Mouse (Mus musculus) spleen, postnatal 36 days (tissue): ENCODE results near the gene Fam228a.
"Not testable (repeated sequence)": the region's sequence is repeated elsewhere in the genome, so short reads cannot be mapped to it uniquely, and the experiment has no call there.

Experiments
- DNase-seq, 2 experiments: peaks; one replicate each; pipeline ENCODE4 v3.0.0; 2022; ENCODE audit warnings: low spot score in 2 of 2, mixed read lengths in 1 of 2

Fam228a gene

DNA sequence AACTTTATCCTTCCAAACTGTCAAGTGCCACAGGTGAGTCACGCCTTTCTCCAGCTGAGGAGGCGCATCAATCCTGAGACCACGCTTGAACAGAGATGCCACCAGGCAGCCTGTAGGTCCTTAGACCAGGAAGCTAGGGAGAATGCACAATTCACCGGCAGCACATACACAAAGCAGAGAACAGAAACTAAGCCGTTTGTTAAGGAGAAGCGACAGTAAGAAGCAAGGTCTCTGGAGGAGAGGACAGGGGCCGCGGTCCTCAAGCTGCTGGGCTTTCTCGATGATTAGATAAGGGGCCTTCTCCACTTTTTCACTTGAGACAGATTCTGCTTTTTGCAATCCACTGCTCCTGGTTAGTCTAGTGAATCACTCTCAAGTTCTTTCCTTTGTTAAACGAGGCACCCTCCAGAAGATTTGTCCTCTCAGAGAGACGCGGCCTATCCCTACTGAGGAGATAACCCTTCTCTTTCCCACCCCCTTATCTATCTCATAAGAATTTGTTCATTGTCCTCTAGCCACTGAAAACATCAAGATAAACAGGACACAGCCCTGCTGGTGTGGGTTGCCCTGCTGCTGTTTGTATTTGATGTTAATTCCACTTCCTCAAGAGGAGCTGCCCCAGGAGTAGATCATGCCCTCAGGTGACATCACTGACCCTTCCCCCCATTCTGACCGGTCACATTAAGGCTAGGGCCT lies 19.0 kb downstream of the Fam228a start:
- no peak for DNase-seq

- DNase-seq, result peak; percentile 50
Measured at GRCm38 (mm10) chr12:4717417-4717816, 20.8 kb downstream of the Fam228a start.

- DNase-seq, result no peak
Measured at GRCm38 (mm10) chr12:4715606-4716005, 22.6 kb downstream of the Fam228a start.

DNA sequence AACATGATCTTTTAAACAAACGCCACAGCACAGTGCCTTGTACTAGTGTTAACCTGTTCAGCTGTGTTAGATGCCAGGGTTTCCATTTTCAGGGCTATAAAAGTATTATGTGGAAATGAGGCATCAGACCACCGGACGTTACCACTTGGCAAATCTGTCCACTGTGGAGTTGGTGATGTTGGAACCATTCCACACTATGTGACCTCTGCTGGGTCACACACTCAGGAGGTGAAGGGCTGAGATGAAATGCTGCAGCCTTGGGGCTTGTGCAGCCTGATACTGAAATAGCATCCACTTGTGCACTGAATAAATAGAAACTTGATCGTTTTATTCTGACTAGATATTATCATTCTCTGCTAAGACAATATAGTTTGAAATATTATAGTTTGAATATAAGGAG lies 24.9 kb downstream of the Fam228a start:
- DNase-seq, result no peak

- DNase-seq, result no peak
Measured at GRCm38 (mm10) chr12:4709926-4710325, 28.3 kb downstream of the Fam228a start.

- no peak for DNase-seq
Measured at GRCm38 (mm10) chr12:4708881-4709604, 29.2 kb downstream of the Fam228a start.

DNA sequence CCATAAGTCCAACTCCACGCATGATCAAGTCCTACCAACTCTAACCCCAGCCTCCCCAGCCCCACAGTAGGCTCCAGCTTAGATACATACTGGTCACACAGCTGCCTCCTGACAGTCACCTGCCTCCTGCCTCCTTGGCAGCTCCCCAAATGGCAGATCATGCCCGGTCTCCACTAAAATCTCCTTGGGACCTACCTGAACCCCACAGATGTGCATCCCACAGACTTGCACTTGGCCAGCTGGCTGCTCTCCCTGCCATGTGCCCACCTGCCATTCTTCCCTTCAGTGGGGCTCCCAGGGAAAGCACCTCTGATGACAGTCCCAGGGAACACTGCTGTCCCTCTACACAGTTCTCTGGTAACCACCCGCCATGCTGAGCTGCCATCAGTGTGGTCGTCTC lies 29.9 kb downstream of the Fam228a start:
- DNase-seq, result no peak

GRCm38 (mm10) chr12:4707488-4708017 lies 30.7 kb downstream of the Fam228a start:
- no peak for DNase-seq

DNA sequence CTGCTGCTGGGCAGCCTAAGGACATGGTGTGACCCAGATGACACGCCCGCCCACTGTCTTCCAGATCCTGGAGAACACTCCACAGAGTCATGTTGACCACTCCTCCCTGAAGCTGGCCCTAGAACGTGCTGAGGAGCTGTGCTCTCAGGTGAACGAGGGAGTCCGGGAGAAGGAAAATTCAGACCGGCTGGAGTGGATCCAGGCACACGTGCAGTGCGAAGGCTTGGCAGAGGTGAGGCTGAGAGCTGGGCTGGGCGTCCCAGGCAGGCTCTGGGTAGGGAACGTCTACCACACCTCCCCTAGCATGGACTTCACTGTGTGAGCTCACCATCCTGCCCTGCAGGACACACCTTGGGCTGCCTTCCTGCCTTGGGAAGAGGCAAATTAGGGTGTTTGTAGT lies 31.3 kb downstream of the Fam228a start:
- DNase-seq, result no peak

- no peak for DNase-seq
Measured at GRCm38 (mm10) chr12:4706175-4706574, 32.1 kb downstream of the Fam228a start.

GRCm38 (mm10) chr12:4705626-4706025 lies 32.6 kb downstream of the Fam228a start:
- not testable (repeated sequence) for DNase-seq

DNA sequence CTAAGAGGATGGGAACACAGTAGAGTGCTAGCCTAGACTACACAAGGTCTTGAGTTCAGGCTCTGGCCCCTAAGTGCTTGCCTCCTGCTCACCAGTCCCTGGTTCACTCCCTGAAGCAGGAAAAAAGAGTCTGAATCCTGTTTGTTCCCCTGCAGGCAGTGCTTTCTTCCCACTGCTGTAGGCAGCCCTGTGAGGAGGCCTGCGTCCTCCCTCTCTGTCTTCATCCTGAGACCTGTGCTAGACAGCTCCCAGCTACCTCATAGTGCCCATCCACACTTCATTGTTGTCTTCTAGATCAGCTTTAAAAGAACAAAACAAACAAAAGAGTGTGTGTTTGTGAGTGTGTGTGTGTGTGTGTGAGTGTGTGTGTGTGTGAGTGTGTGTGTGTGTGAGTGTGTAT lies 43.7 kb downstream of the Fam228a start:
- no peak for DNase-seq

- no peak for DNase-seq
Measured at GRCm38 (mm10) chr12:4691193-4691592, 47.0 kb downstream of the Fam228a start.

DNA sequence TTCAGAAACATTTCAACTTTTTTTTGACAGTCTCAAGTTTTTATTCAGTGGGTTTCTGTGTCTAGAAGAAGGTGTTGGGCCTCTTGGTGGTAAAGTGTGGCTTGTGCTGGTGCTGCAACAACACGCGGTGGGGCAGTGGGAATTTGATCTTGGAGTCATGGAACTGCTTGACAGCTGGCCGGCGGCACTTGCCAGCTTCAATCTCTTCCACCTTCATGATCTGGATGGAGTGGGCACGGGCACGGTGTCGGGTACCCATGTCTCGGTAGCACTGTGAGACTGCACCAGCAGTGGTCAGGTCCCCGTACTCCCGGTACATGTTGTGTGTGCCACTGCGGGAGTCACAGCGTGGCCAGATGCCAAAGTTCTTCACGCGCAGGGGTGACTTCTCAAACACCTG lies 48.9 kb downstream of the Fam228a start:
- no peak for DNase-seq

GRCm38 (mm10) chr12:4688386-4688785 lies 49.8 kb downstream of the Fam228a start:
- no peak for DNase-seq

DNA sequence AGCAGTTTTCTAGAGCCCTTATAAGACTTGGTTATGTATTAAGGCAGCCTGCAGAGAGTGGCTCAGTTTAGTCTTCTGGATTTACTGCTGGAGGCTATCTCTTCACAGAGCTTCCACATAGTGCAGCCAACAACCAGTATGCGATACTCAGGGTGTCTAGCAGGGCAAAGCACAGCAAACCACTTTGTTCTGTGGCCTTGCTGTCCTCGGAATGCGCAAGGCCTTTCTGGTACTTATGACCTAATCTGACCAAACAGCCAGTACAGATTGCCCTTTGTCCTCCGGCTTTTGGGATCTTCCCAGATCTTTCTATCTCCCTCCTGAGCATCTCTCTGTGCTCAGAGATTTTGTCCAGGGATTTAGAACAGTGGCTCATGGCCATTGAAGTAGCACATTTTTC lies 52.8 kb downstream of the Fam228a start:
- DNase-seq, result no peak

DNA sequence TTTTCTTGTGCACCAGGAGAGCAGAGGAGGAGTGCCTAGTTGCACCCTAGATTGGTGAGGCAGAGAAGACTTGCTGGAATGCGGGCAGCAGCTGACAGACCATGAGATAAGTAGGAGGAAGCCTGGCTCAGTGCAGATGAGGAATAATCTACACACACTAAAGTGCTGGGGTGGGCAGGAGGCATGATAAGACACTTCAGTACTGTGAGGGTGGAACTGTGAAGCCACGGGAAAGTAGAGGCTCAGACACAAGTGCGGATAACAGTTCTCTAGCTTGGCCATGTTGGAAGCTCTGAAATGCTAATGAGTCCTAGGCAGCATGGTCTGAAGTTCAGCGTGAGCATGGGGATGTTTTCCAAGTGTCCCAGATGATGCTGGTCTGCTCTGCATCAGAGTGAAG lies 58.3 kb downstream of the Fam228a start:
- peak; percentile 35 to 53 for DNase-seq

GRCm38 (mm10) chr12:4676336-4676735 lies 61.9 kb downstream of the Fam228a start:
- no peak for DNase-seq

GRCm38 (mm10) chr12:4665675-4666037 lies 72.6 kb downstream of the Fam228a start:
- DNase-seq, result no peak

DNA sequence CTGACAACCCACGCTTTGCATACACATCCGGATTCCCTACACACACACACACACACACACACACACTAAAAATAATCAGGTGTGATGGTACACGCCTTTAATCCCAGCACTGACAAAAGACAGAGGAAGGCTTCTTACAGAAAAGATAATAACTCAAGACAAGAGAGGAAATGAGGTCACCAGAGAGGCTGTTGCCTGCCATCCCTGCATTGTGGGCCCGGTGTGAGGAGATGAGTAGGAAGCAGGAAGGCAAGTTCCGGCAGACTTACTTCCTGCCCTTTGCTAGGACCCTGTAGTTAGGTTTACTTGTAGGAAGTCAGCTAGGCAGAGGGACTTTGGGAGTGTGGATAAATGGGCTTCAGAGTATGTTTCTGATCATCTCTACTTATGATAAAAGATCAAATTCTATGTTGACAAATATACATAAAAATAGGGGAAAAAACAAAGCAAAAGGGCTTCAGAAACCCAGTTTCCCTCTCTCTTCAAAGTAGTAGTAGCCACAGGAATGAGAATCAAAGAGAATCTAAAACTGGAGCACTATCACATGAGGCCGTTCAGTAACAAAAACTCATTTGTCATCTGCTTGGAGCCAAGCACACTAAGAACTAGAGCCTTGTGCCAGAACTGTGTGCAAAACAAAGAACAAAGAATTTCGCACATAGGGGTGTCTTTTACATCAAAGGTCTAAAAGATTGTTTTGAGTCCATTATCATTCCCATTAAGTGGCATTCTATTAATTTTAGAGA lies 73.1 kb downstream of the Fam228a start:
- no peak for DNase-seq
